Mouse (Mus musculus) CH12.LX (cell line): ENCODE results near the gene Olfr649. TPM values are rescaled to one million over a fixed set of nuclear protein-coding genes. Genes with fewer than 3 reads are reported as not detected.
A peak's percentile ranks its signal among the peaks of the same experiment; 100 is the strongest.

Experiments
- DNase-seq: peaks from one replicate; pipeline ENCODE4 v3.0.0-alpha.2; 2013; ENCODE audit errors: extremely low read depth
- H3K27ac ChIP-seq: 2 replicates; pipeline ENCODE4 v1.5.1; 2012; ENCODE audit warnings: low read depth, mild to moderate bottlenecking, control low read depth, moderate library complexity; ENCODE audit not compliant: insufficient read depth
- H3K27me3 ChIP-seq: replicated peaks from 2 replicates; pipeline ENCODE3; 2012; ENCODE audit warnings: inconsistent platforms
- H3K36me3 ChIP-seq, 2 experiments: replicated peaks in 1 of 2; 2 replicates each; pipeline versions ENCODE3 to v1.6.1; 2012; ENCODE audit warnings: inconsistent platforms in 1 of 2, low read length in 1 of 2, mild to moderate bottlenecking in 1 of 2, mixed read lengths in 1 of 2, moderate library complexity in 1 of 2; ENCODE audit not compliant: control insufficient read depth in 1 of 2, insufficient read depth in 1 of 2
- H3K4me1 ChIP-seq, 2 experiments: 2 replicates each; pipeline ENCODE4 v1.6.1; 2012; ENCODE audit warnings: inconsistent platforms in 1 of 2, moderate library complexity in 1 of 2; ENCODE audit not compliant: insufficient read depth in 2 of 2, control insufficient read depth in 1 of 2
- H3K4me2 ChIP-seq: 2 replicates; pipeline ENCODE4 v1.6.1; 2012; ENCODE audit warnings: low read depth, mild to moderate bottlenecking, control low read depth; ENCODE audit not compliant: poor library complexity, insufficient read depth, severe bottlenecking
- H3K4me3 ChIP-seq, 3 experiments: fragments of 150-350 bp in 1 of 3; sonication (generic) in 1 of 3; replicated peaks in 1 of 3; 2 replicates each; pipeline versions ENCODE3 to v1.5.1; 2011 to 2012; ENCODE audit warnings: low read depth in 2 of 3, low read length in 2 of 3, mild to moderate bottlenecking in 2 of 3, moderate library complexity in 2 of 3, control low read depth in 1 of 3, improper control_type of control experiment in 1 of 3, inconsistent platforms in 1 of 3, mixed read lengths in 1 of 3; ENCODE audit not compliant: poor library complexity in 1 of 3
- H3K79me2 ChIP-seq: replicated peaks from 2 replicates; pipeline ENCODE4 v1.6.1; 2012; ENCODE audit warnings: mild to moderate bottlenecking, moderate library complexity; ENCODE audit not compliant: control insufficient read depth, poor library complexity, insufficient read depth, severe bottlenecking; ENCODE audit errors: extremely low read depth
- H3K9ac ChIP-seq: 2 replicates; pipeline ENCODE4 v1.6.1; 2012; ENCODE audit warnings: low read depth, mild to moderate bottlenecking, control low read depth, moderate library complexity; ENCODE audit not compliant: insufficient read depth
- H3K9me3 ChIP-seq: replicated peaks from 2 replicates; pipeline ENCODE3; 2012; ENCODE audit warnings: low read length, inconsistent platforms, mixed read lengths
- CTCF ChIP-seq, 2 experiments: IDR thresholded peaks in 1 of 2; conservative IDR thresholded peaks in 1 of 2; 2 replicates each; pipeline ENCODE4 v1.5.1; 2011 to 2012; ENCODE audit warnings: low read depth in 2 of 2, low read length in 2 of 2, improper control_type of control experiment in 1 of 2, inconsistent platforms in 1 of 2, mild to moderate bottlenecking in 1 of 2, moderate library complexity in 1 of 2
- ELF1 ChIP-seq: IDR thresholded peaks from 2 replicates; pipeline ENCODE4 v1.6.1; 2014; ENCODE audit warnings: low read depth, mild to moderate bottlenecking, inconsistent platforms, low read length, improper control_type of control experiment
- EP300 ChIP-seq: IDR thresholded peaks from 2 replicates; pipeline ENCODE4 v1.6.1; 2011; ENCODE audit warnings: low read length, improper control_type of control experiment
- ETS1 ChIP-seq: conservative IDR thresholded peaks from 2 replicates; pipeline ENCODE4 v1.6.1; 2012; ENCODE audit warnings: low read depth, mild to moderate bottlenecking, inconsistent platforms, low read length, improper control_type of control experiment, moderate library complexity
- GABPA ChIP-seq: IDR thresholded peaks from 2 replicates; pipeline ENCODE4 v1.6.1; 2012; ENCODE audit warnings: low read depth, low read length, improper control_type of control experiment, inconsistent platforms; ENCODE audit not compliant: insufficient replicate concordance
- IRF4 ChIP-seq: IDR thresholded peaks from 2 replicates; pipeline ENCODE4 v1.6.1; 2014; ENCODE audit warnings: low read depth, mild to moderate bottlenecking, inconsistent platforms, low read length, improper control_type of control experiment
- MAX ChIP-seq: IDR thresholded peaks from 2 replicates; pipeline ENCODE4 v1.6.1; 2011; ENCODE audit warnings: low read length, improper control_type of control experiment
- MAZ ChIP-seq: IDR thresholded peaks from 2 replicates; pipeline ENCODE4 v1.6.1; 2012; ENCODE audit warnings: low read depth, mild to moderate bottlenecking, inconsistent platforms, low read length, improper control_type of control experiment, moderate library complexity
- MEF2A ChIP-seq: IDR thresholded peaks from 2 replicates; pipeline ENCODE4 v1.6.1; 2014; ENCODE audit warnings: low read depth, mild to moderate bottlenecking, inconsistent platforms, low read length, improper control_type of control experiment, borderline replicate concordance
- MXI1 ChIP-seq: IDR thresholded peaks from 2 replicates; pipeline ENCODE4 v1.6.1; 2011; ENCODE audit warnings: mild to moderate bottlenecking, low read depth, low read length, improper control_type of control experiment
- TBP ChIP-seq: conservative IDR thresholded peaks from 2 replicates; pipeline ENCODE4 v1.6.1; 2011; ENCODE audit warnings: low read depth, low read length, improper control_type of control experiment
- TCF12 ChIP-seq: IDR thresholded peaks from 2 replicates; pipeline ENCODE4 v1.6.1; 2014; ENCODE audit warnings: low read depth, mild to moderate bottlenecking, inconsistent platforms, low read length, improper control_type of control experiment
- ZMIZ1 ChIP-seq: IDR thresholded peaks from 2 replicates; pipeline ENCODE4 v1.6.1; 2012; ENCODE audit warnings: low read depth, mild to moderate bottlenecking, inconsistent platforms, low read length, improper control_type of control experiment
- ZNF384 ChIP-seq: IDR thresholded peaks from 2 replicates; pipeline ENCODE4 v1.6.1; 2012; ENCODE audit warnings: low read depth, low read length, improper control_type of control experiment, inconsistent platforms
- dilution Hi-C: fragments of 300-500 bp; cut with MboI; formaldehyde crosslinking; loops from 2 replicates; pipeline ENCODE4 v1.14.3; 2020; ENCODE audit warnings: low sequenced_read_pairs; ENCODE audit not compliant: extremely low pct_unique_long_range_greater_than_20kb, extremely low pct_ligation_motif_present
- in situ Hi-C: fragments of 300-500 bp; cut with MboI; formaldehyde crosslinking; loops from 3 replicates; pipeline ENCODE4 v1.14.3; 2019; ENCODE audit warnings: low sequenced_read_pairs, low pct_ligation_motif_present, low pct_unique_long_range_greater_than_20kb, mixed read lengths
- polyA plus RNA-seq: library from polyadenylated mRNA; unstranded; fragments of >175 nt; gene quantifications from 2 replicates; pipeline ENCODE4 v1.2.1, GENCODE M21; 2012; ENCODE audit warnings: low read depth; ENCODE audit not compliant: insufficient read length
- total RNA-seq, 2 experiments: library from RNA; depleted of rRNA; stranded (reverse); fragments of 300-350 nt in 1 of 2; fragments of >200 nt in 1 of 2; gene quantifications; 2 replicates each; pipeline ENCODE4 v1.2.3; 2012 to 2014

The Olfr649 gene
- total and polyA plus RNA-seq, 3 experiments: not detected

GRCm38 (mm10) chr7:104244287-104245181, 48.7 kb upstream of the Olfr649 start, which contains the start of gene Trim34a (continued):
- TF ChIP-seq ETS1 (peak; percentile 67), MAZ (peak; percentile 70; the same call in 1 of the 2 replicates), TBP (peak; percentile 63; the same call in 1 of the 2 replicates), MEF2A (no peak), EP300 (no peak; the same call in 1 of the 2 replicates), IRF4 (peak; percentile 93), GABPA (no peak), MXI1 (no peak), ZNF384 (peak; percentile 48)

GRCm38 (mm10) chr7:104243616-104244015, 47.8 kb upstream of the Olfr649 start:
- Histone ChIP-seq H3K4me3 (peak overlapping the region in 1 of 3 experiments; percentile 25), H3K27ac (no peak overlapping the region), H3K4me1 (peaks cover 9 to 45% of the 10 kb centered on the region in 2 experiments; a peak in 3 of 4 replicates), H3K27me3 (no peaks in the 10 kb centered on the region), H3K36me3 (no peaks in the 10 kb centered on the region), H3K79me2 (no peaks in the 10 kb centered on the region; the same call in 1 of the 2 replicates), H3K9me3 (no peaks in the 10 kb centered on the region), H3K4me2 (peak overlapping the region; percentile 32; the same call in 1 of the 2 replicates), H3K9ac (peak overlapping the region; percentile 4; the same call in 1 of the 2 replicates)
- no peak for TF ChIP-seq ZNF384
- TF ChIP-seq IRF4: no peak
- no peak for TF ChIP-seq ZMIZ1
- no peak for TF ChIP-seq TBP
- no peak for TF ChIP-seq ELF1
- no peak for TF ChIP-seq CTCF (conservative IDR thresholded peaks at IDR 0.05 in 1 of 2, IDR thresholded peaks at IDR 0.05 in 1 of 2; ENCODE audit: low read depth in 2 of 2, low read length in 2 of 2)
- TF ChIP-seq MEF2A: no peak
- DNase-seq: no peak
- in situ Hi-C loops (no loop called here), dilution Hi-C loops (no loop called here)

GRCm38 (mm10) chr7:104240857-104241256, 45.1 kb upstream of the Olfr649 start:
- no peaks in the 10 kb centered on the region for H3K9me3 ChIP-seq
- TF ChIP-seq TCF12 (0 out of 2 replicates have a peak, but pooled peaks have one; percentile 29), IRF4 (peak; percentile 93), MAX (no peak), EP300 (peak; percentile 88)
- no peak overlapping the region for H3K9ac ChIP-seq
- no peak overlapping the region for H3K27ac ChIP-seq
- no peak overlapping the region for H3K4me3 ChIP-seq
- H3K27me3 ChIP-seq: no peaks in the 10 kb centered on the region
- dilution Hi-C loops: no loop called here
- peak; percentile 57 for DNase-seq
- no peaks in the 10 kb centered on the region; the same call in 1 of the 2 replicates for H3K79me2 ChIP-seq
- in situ Hi-C loops: no loop called here
- peaks cover 9 to 41% of the 10 kb centered on the region in 2 experiments; a peak in 3 of 4 replicates for H3K4me1 ChIP-seq
- no peaks in the 10 kb centered on the region for H3K36me3 ChIP-seq
- peak overlapping the region; percentile 44; the same call in 1 of the 2 replicates for H3K4me2 ChIP-seq
